Mouse (Mus musculus): ENCODE results near the gene Gstp2. TPM values are rescaled to one million over a fixed set of nuclear protein-coding genes. Genes with fewer than 3 reads are reported as not detected.

Gene Gstp2
- polyA plus RNA-seq, 1 experiment: 6.7 TPM

DNA sequence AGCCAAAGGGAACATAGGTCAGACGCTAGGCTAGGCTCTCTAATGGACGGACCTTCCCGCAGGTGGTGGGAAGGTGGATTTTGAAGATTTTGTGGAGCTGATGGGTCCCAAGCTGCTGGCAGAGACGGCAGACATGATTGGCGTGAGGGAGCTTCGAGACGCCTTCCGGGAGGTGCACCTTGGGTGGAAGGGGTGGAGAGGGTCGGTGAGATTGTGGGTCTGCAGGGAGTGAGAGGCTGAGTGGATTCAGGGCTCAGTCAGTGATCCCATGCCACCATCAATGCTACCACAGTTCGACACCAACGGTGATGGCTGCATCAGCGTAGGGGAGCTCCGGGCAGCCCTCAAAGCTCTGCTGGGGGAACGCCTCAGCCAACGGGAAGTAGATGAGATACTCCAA, 40.3 kb upstream of the Gstp2 start:
- no peak overlapping the region for H3ac ChIP-seq (ENCODE audit: control insufficient read depth, insufficient read length)
- TF ChIP-seq MYOG (IDR thresholded peaks at IDR 0.05; ENCODE audit: control insufficient read depth in 1 of 3, insufficient read depth in 1 of 3, insufficient read length in 2 of 3, low read depth in 2 of 3): no peak
- no peak for TF ChIP-seq POLR2AphosphoS2 (IDR thresholded peaks at IDR 0.05; ENCODE audit: insufficient read length, low read depth)
- TF ChIP-seq USF1 (IDR thresholded peaks at IDR 0.05; ENCODE audit: low read depth): no peak
- TF ChIP-seq POLR2A (IDR thresholded peaks at IDR 0.05; ENCODE audit: insufficient read length, low read depth): no peak
- TF ChIP-seq TCF3 (IDR thresholded peaks at IDR 0.05; ENCODE audit: insufficient read length, low read depth): no peak
- TF ChIP-seq TCF12 (IDR thresholded peaks at IDR 0.05; ENCODE audit: insufficient read depth, poor library complexity, severe bottlenecking): no peak
- TF ChIP-seq MYOD1 (IDR thresholded peaks at IDR 0.05; ENCODE audit: control insufficient read depth in 1 of 3, insufficient read length in 2 of 3, low read depth in 2 of 3): no peak
- TF ChIP-seq REST (IDR thresholded peaks at IDR 0.05; ENCODE audit: insufficient read depth, insufficient read length): no peak
- TF ChIP-seq E2F4 (IDR thresholded peaks at IDR 0.05; ENCODE audit: insufficient read depth): no peak
- TF ChIP-seq CEBPB (IDR thresholded peaks at IDR 0.05; ENCODE audit: insufficient read depth, poor library complexity, severe bottlenecking): no peak
- no peak for TF ChIP-seq SRF (IDR thresholded peaks at IDR 0.05; ENCODE audit: control insufficient read depth, insufficient read length, low read depth)
- no peak for TF ChIP-seq MAX (IDR thresholded peaks at IDR 0.05; ENCODE audit: low read depth)
- H3K4me2 ChIP-seq (ENCODE audit: low read depth): no peak overlapping the region
- no peaks in the 10 kb centered on the region for H3K27me3 ChIP-seq (ENCODE audit: control insufficient read depth, insufficient read depth, insufficient read length)
- no peaks in the 10 kb centered on the region for H3K79me2 ChIP-seq (ENCODE audit: control insufficient read depth, insufficient read depth)
- no peak overlapping the region for H3K4me3 ChIP-seq
- no peaks in the 10 kb centered on the region for H3K36me3 ChIP-seq (ENCODE audit: control insufficient read depth, insufficient read depth)

DNA sequence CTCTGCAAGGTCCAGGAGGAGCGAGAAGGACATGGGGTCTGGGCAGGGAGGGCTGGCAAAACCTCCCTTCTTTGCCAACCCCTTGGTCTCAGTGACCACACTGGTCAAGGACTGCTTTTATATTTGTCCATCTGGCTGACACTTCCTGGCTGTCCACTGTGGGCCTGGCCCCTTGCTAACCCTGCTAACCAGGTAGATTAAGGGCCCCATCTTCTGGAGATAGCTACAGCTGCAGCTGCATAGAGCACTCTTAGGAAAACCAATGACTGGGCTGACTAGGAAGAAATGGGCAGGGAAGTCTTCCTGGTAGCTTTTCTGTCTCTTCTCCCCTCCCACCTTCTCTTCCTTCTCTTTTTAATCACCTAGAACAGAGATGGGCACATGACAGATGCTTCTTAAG, 39.2 kb upstream of the Gstp2 start:
- Histone ChIP-seq H3K79me2 (ENCODE audit: control insufficient read depth, insufficient read depth) (no peaks in the 10 kb centered on the region), H3ac (ENCODE audit: control insufficient read depth, insufficient read length) (no peak overlapping the region), H3K36me3 (ENCODE audit: control insufficient read depth, insufficient read depth) (no peaks in the 10 kb centered on the region), H3K4me3 (no peak overlapping the region), H3K4me2 (ENCODE audit: low read depth) (no peak overlapping the region), H3K27me3 (ENCODE audit: control insufficient read depth, insufficient read depth, insufficient read length) (no peaks in the 10 kb centered on the region)
- TF ChIP-seq SRF (IDR thresholded peaks at IDR 0.05; ENCODE audit: control insufficient read depth, insufficient read length, low read depth): no peak
- no peak for TF ChIP-seq MYOD1 (IDR thresholded peaks at IDR 0.05; ENCODE audit: control insufficient read depth in 1 of 3, insufficient read length in 2 of 3, low read depth in 2 of 3)
- TF ChIP-seq MAX (IDR thresholded peaks at IDR 0.05; ENCODE audit: low read depth): no peak
- no peak for TF ChIP-seq POLR2AphosphoS2 (IDR thresholded peaks at IDR 0.05; ENCODE audit: insufficient read length, low read depth)
- no peak for TF ChIP-seq REST (IDR thresholded peaks at IDR 0.05; ENCODE audit: insufficient read depth, insufficient read length)
- TF ChIP-seq E2F4 (IDR thresholded peaks at IDR 0.05; ENCODE audit: insufficient read depth): no peak
- no peak for TF ChIP-seq TCF12 (IDR thresholded peaks at IDR 0.05; ENCODE audit: insufficient read depth, poor library complexity, severe bottlenecking)
- TF ChIP-seq TCF3 (IDR thresholded peaks at IDR 0.05; ENCODE audit: insufficient read length, low read depth): no peak
- TF ChIP-seq CEBPB (IDR thresholded peaks at IDR 0.05; ENCODE audit: insufficient read depth, poor library complexity, severe bottlenecking): no peak
- no peak for TF ChIP-seq MYOG (IDR thresholded peaks at IDR 0.05; ENCODE audit: control insufficient read depth in 1 of 3, insufficient read depth in 1 of 3, insufficient read length in 2 of 3, low read depth in 2 of 3)
- no peak for TF ChIP-seq USF1 (IDR thresholded peaks at IDR 0.05; ENCODE audit: low read depth)
- TF ChIP-seq POLR2A (IDR thresholded peaks at IDR 0.05; ENCODE audit: insufficient read length, low read depth): no peak

DNA sequence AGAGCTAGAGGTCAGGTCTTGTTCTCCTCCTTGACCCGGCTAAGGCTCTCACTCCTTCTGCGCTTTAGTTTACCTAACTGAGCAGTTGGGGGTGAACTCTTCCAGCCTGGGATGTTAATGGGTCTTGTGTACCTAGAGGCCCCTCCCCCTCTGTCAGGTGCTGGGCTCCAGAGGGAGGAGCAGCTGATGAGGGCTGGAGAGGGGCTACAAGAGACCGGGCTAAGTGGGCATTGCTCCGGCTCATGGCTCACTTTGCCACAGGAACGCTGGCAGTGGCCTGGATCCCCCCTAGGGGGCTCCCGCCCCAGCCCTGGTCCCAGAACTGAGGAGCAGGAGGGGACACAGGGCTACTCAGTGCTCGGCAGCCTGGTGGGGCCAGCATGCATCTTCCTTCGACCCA, 38.0 kb upstream of the Gstp2 start:
- Histone ChIP-seq H3K36me3 (ENCODE audit: control insufficient read depth, insufficient read depth) (no peaks in the 10 kb centered on the region), H3K4me2 (ENCODE audit: low read depth) (no peak overlapping the region), H3K4me3 (no peak overlapping the region), H3K27me3 (ENCODE audit: control insufficient read depth, insufficient read depth, insufficient read length) (no peaks in the 10 kb centered on the region), H3K79me2 (ENCODE audit: control insufficient read depth, insufficient read depth) (no peaks in the 10 kb centered on the region), H3ac (ENCODE audit: control insufficient read depth, insufficient read length) (no peak overlapping the region)
- no peak for TF ChIP-seq USF1 (IDR thresholded peaks at IDR 0.05; ENCODE audit: low read depth)
- TF ChIP-seq MAX (IDR thresholded peaks at IDR 0.05; ENCODE audit: low read depth): no peak
- no peak for TF ChIP-seq CEBPB (IDR thresholded peaks at IDR 0.05; ENCODE audit: insufficient read depth, poor library complexity, severe bottlenecking)
- no peak for TF ChIP-seq TCF12 (IDR thresholded peaks at IDR 0.05; ENCODE audit: insufficient read depth, poor library complexity, severe bottlenecking)
- TF ChIP-seq POLR2A (IDR thresholded peaks at IDR 0.05; ENCODE audit: insufficient read length, low read depth): no peak
- no peak for TF ChIP-seq E2F4 (IDR thresholded peaks at IDR 0.05; ENCODE audit: insufficient read depth)

DNA sequence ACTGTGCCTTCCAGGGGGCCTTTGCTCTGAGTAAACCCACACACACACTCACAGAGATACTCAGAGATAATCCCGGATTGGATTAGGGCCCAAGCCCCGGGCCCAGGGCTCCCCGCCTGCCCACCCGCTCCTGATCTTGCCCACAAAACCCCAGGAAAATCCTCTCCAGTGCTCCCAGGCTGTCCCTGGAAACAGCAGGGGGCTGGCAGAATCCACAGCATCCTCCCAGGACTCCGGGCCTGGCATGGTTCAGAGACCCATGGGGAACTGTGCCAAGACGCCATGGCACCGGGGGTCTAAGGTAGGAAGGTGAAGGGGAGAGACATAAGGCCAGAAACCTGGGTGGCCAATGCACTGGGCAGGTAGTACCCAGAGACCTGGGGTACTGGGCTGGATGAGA, 37.5 kb upstream of the Gstp2 start:
- Histone ChIP-seq H3K4me2 (ENCODE audit: low read depth) (no peak overlapping the region), H3K27me3 (ENCODE audit: control insufficient read depth, insufficient read depth, insufficient read length) (no peaks in the 10 kb centered on the region), H3ac (ENCODE audit: control insufficient read depth, insufficient read length) (no peak overlapping the region), H3K36me3 (ENCODE audit: control insufficient read depth, insufficient read depth) (no peaks in the 10 kb centered on the region), H3K79me2 (ENCODE audit: control insufficient read depth, insufficient read depth) (no peaks in the 10 kb centered on the region), H3K4me3 (no peak overlapping the region)
- no peak for TF ChIP-seq POLR2AphosphoS2 (IDR thresholded peaks at IDR 0.05; ENCODE audit: insufficient read length, low read depth)
- TF ChIP-seq MAX (IDR thresholded peaks at IDR 0.05; ENCODE audit: low read depth): no peak
- no peak for TF ChIP-seq TCF12 (IDR thresholded peaks at IDR 0.05; ENCODE audit: insufficient read depth, poor library complexity, severe bottlenecking)
- TF ChIP-seq TCF3 (IDR thresholded peaks at IDR 0.05; ENCODE audit: insufficient read length, low read depth): no peak
- TF ChIP-seq SRF (IDR thresholded peaks at IDR 0.05; ENCODE audit: control insufficient read depth, insufficient read length, low read depth): no peak
- no peak for TF ChIP-seq REST (IDR thresholded peaks at IDR 0.05; ENCODE audit: insufficient read depth, insufficient read length)
- TF ChIP-seq USF1 (IDR thresholded peaks at IDR 0.05; ENCODE audit: low read depth): no peak
- TF ChIP-seq MYOG (IDR thresholded peaks at IDR 0.05; ENCODE audit: control insufficient read depth in 1 of 3, insufficient read depth in 1 of 3, insufficient read length in 2 of 3, low read depth in 2 of 3): no peak
- TF ChIP-seq POLR2A (IDR thresholded peaks at IDR 0.05; ENCODE audit: insufficient read length, low read depth): no peak
- no peak for TF ChIP-seq E2F4 (IDR thresholded peaks at IDR 0.05; ENCODE audit: insufficient read depth)
- no peak for TF ChIP-seq CEBPB (IDR thresholded peaks at IDR 0.05; ENCODE audit: insufficient read depth, poor library complexity, severe bottlenecking)
- TF ChIP-seq MYOD1 (IDR thresholded peaks at IDR 0.05; ENCODE audit: control insufficient read depth in 1 of 3, insufficient read length in 2 of 3, low read depth in 2 of 3): no peak

Measured in myocyte (in vitro differentiated cells).